Mouse (Mus musculus) liver, embryonic 11.5 days (tissue): Measurements from ENCODE around the gene Ptges. TPM values are rescaled to one million over a fixed set of nuclear protein-coding genes. Genes with fewer than 3 reads are reported as not detected.
A peak's percentile ranks its signal among the peaks of the same experiment; 100 is the strongest.
"Not testable (repeated sequence)": the region's sequence is repeated elsewhere in the genome, so short reads cannot be mapped to it uniquely, and the experiment has no call there.

Experiments used
- ATAC-seq: fragments of 200-750 bp; cut with Nextera tagmentation; replicated peaks from 2 replicates; pipeline ENCODE4 v1.8.0; 2017; ENCODE audit warnings: moderate number of reproducible peaks, mild to moderate bottlenecking, moderate TSS enrichment, moderate library complexity; ENCODE audit not compliant: low FRiP score
- DNase-seq: peaks from one replicate; pipeline ENCODE4 v3.0.0-alpha.2; 2017; ENCODE audit warnings: low spot score
- H3K27ac ChIP-seq: fragments of 300-500 bp; sonication (generic); 2 replicates; pipeline ENCODE4 v1.5.1; 2014; ENCODE audit warnings: mild to moderate bottlenecking, low read depth, low read length, control low read depth
- H3K27me3 ChIP-seq: fragments of 300-500 bp; sonication (generic); replicated peaks from 2 replicates; pipeline ENCODE4 v1.6.1; 2014; ENCODE audit warnings: low read length, mixed read lengths; ENCODE audit not compliant: control insufficient read depth, insufficient read depth
- H3K36me3 ChIP-seq: fragments of 300-500 bp; sonication (generic); 2 replicates; pipeline ENCODE4 v1.6.1; 2014; ENCODE audit warnings: mild to moderate bottlenecking, low read length, moderate library complexity, mixed read lengths; ENCODE audit not compliant: control insufficient read depth, insufficient read depth
- H3K4me1 ChIP-seq: fragments of 300-500 bp; sonication (generic); replicated peaks from 2 replicates; pipeline ENCODE4 v1.6.1; 2014; ENCODE audit warnings: low read length, mixed read lengths; ENCODE audit not compliant: control insufficient read depth, insufficient read depth
- H3K4me2 ChIP-seq: fragments of 300-500 bp; sonication (generic); 2 replicates; pipeline ENCODE4 v1.6.1; 2014; ENCODE audit warnings: mild to moderate bottlenecking, control low read depth, moderate library complexity
- H3K4me3 ChIP-seq: fragments of 300-500 bp; sonication (generic); 2 replicates; pipeline ENCODE4 v1.5.1; 2014; ENCODE audit warnings: low read depth, low read length, control low read depth
- H3K9ac ChIP-seq: fragments of 300-500 bp; sonication (generic); 2 replicates; pipeline ENCODE4 v1.6.1; 2014; ENCODE audit warnings: low read depth, low read length, control low read depth
- H3K9me3 ChIP-seq: fragments of 300-500 bp; sonication (generic); 2 replicates; pipeline ENCODE4 v1.6.1; 2016; ENCODE audit warnings: low read length, inconsistent platforms, mixed read lengths; ENCODE audit not compliant: control insufficient read depth
- WGBS: fragments of 180-500 bp; shearing (Covaris S2); extraction: QIAGEN DNeasy Blood & Tissue Kit; methylation state at CpG from one replicate; pipeline ENCODE4 v1.1.7; 2014; 5-methylcytosine and 5-hydroxymethylcytosine counted together
- polyA plus RNA-seq: library from polyadenylated mRNA; unstranded; fragments of >200 nt; fragmentation: Nextera tagmentation; extraction: Ambion mirVana; gene quantifications from 2 replicates; pipeline ENCODE4 v1.2.1, GENCODE M21; 2014

The Ptges gene
- polyA plus RNA-seq, 1 experiment from 2014 or later: 0.97 TPM

GRCm38 (mm10) chr2:30933917-30934450 lies 4.3 kb upstream of the Ptges start:
- Histone ChIP-seq H3K9me3 (no peaks in the 10 kb centered on the region), H3K4me3 (no peak overlapping the region), H3K27ac (no peak overlapping the region), H3K27me3 (no peaks in the 10 kb centered on the region), H3K36me3 (no peaks in the 10 kb centered on the region), H3K9ac (no peak overlapping the region), H3K4me1 (peaks cover 7% of the 10 kb centered on the region), H3K4me2 (no peak overlapping the region)
- 18% methylated on average over 7 of the region's 7 CpGs for WGBS
- DNase-seq: no peak
- no peak for ATAC-seq

GRCm38 (mm10) chr2:30933032-30933431 lies 3.4 kb upstream of the Ptges start:
- WGBS: 76% methylated on average over 6 of the region's 6 CpGs
- ATAC-seq: no peak

GRCm38 (mm10) chr2:30931922-30932321 lies 2.3 kb upstream of the Ptges start:
- 80% methylated on average over 3 of the region's 3 CpGs for WGBS
- no peak for DNase-seq
- Histone ChIP-seq H3K4me1 (peaks cover 11% of the 10 kb centered on the region), H3K9ac (no peak overlapping the region), H3K4me2 (no peak overlapping the region), H3K27me3 (no peaks in the 10 kb centered on the region), H3K36me3 (no peaks in the 10 kb centered on the region), H3K4me3 (no peak overlapping the region), H3K27ac (no peak overlapping the region), H3K9me3 (no peaks in the 10 kb centered on the region)
- ATAC-seq: no peak

More at GRCm38 (mm10) chr2:30933032-30933431, 3.4 kb upstream of the Ptges start:
- Histone ChIP-seq H3K36me3 (no peaks in the 10 kb centered on the region), H3K4me3 (no peak overlapping the region), H3K27me3 (no peaks in the 10 kb centered on the region), H3K9me3 (no peaks in the 10 kb centered on the region), H3K27ac (no peak overlapping the region), H3K4me1 (peaks cover 11% of the 10 kb centered on the region), H3K4me2 (no peak overlapping the region), H3K9ac (no peak overlapping the region)
- no peak for DNase-seq

- not testable (repeated sequence) for H3K36me3 ChIP-seq, H3K4me3 ChIP-seq, ATAC-seq, H3K27ac ChIP-seq, H3K9ac ChIP-seq, H3K9me3 ChIP-seq, H3K4me2 ChIP-seq, H3K27me3 ChIP-seq, DNase-seq
- WGBS: 65% methylated on average over 2 of the region's 2 CpGs
- H3K4me1 ChIP-seq: peaks cover 11% of the 10 kb centered on the region
These were observed 1.2 kb upstream of the Ptges start for GRCm38 (mm10) chr2:30930846-30931245.

- Histone ChIP-seq H3K27ac (no peak overlapping the region), H3K4me3 (peak overlapping the region; percentile 36), H3K4me1 (peaks cover 11% of the 10 kb centered on the region), H3K36me3 (no peaks in the 10 kb centered on the region), H3K9me3 (no peaks in the 10 kb centered on the region), H3K4me2 (peak overlapping the region; percentile 58), H3K9ac (peak overlapping the region; percentile 0; the same call in 1 of the 2 replicates), H3K27me3 (no peaks in the 10 kb centered on the region)
- ATAC-seq (peak; percentile 90), DNase-seq (peak; percentile 60)
- WGBS: 26% methylated on average over 12 of the region's 12 CpGs
These were observed 675 bp downstream of the Ptges start for GRCm38 (mm10) chr2:30928893-30929482.

GRCm38 (mm10) chr2:30927844-30928628 lies 1.6 kb downstream of the Ptges start:
- Histone ChIP-seq H3K4me1 (peaks cover 11% of the 10 kb centered on the region), H3K4me2 (peak overlapping the region; percentile 58), H3K27me3 (no peaks in the 10 kb centered on the region), H3K36me3 (no peaks in the 10 kb centered on the region), H3K9me3 (no peaks in the 10 kb centered on the region), H3K27ac (0 out of 2 replicates have a peak overlapping the region, but pooled peaks have one; percentile 3), H3K9ac (no peak overlapping the region; the same call in 1 of the 2 replicates), H3K4me3 (no peak overlapping the region)
- peak; percentile 77 for DNase-seq
- ATAC-seq: peak; percentile 71
- WGBS: 20% methylated on average over 14 of the region's 14 CpGs

- Histone ChIP-seq H3K9me3 (no peaks in the 10 kb centered on the region), H3K27me3 (no peaks in the 10 kb centered on the region), H3K9ac (no peak overlapping the region), H3K4me3 (no peak overlapping the region), H3K4me1 (peaks cover 11% of the 10 kb centered on the region), H3K36me3 (no peaks in the 10 kb centered on the region), H3K4me2 (no peak overlapping the region), H3K27ac (0 out of 2 replicates have a peak overlapping the region, but pooled peaks have one; percentile 5)
- WGBS: 52% methylated on average over 9 of the region's 9 CpGs
- no peak for ATAC-seq
- no peak for DNase-seq
These were observed 2.4 kb downstream of the Ptges start for GRCm38 (mm10) chr2:30927151-30927781.

- Histone ChIP-seq H3K4me3 (no peak overlapping the region), H3K4me1 (peaks cover 11% of the 10 kb centered on the region), H3K4me2 (no peak overlapping the region), H3K27me3 (no peaks in the 10 kb centered on the region), H3K9ac (no peak overlapping the region), H3K9me3 (no peaks in the 10 kb centered on the region), H3K36me3 (no peaks in the 10 kb centered on the region), H3K27ac (no peak overlapping the region)
- ATAC-seq: no peak
- DNase-seq: no peak
- WGBS: 75% methylated on average over 4 of the region's 4 CpGs
These were observed 3.3 kb downstream of the Ptges start for GRCm38 (mm10) chr2:30926381-30926780.
